Mouse (Mus musculus) erythroblast, embryonic 14.5 days (primary cell): ENCODE data around the gene Aagab.

Source experiments
- GATA1 ChIP-seq: IDR thresholded peaks from 2 replicates; pipeline ENCODE4 v1.6.1; 2012; ENCODE audit warnings: low read length, inconsistent platforms, mixed read lengths
- TAL1 ChIP-seq: IDR thresholded peaks from 3 replicates; pipeline ENCODE4 v1.6.1; 2012; ENCODE audit warnings: low read length, inconsistent platforms, mixed read lengths

DNA sequence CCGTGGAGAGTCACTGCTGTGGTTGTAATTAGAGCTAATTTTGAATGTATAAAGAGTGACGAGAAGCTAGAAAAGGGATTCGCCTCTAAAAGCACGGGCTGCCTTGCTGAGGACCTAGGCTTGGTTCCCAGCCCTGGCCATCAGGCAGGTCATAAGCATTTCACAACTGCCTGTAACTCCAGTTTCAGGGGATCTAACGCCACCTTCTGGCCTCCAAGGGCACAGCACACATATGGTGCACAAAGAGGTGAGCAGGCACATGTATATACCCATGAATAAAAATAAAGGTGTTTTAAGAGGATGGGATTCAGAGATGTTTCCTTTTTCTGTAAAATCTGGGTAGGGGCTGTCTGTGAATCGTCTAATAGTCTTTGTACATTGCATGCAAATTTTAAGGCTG lies 7.8 kb downstream of the Aagab start:
- TF ChIP-seq GATA1 = no peak
- no peak for TF ChIP-seq TAL1
